Mouse (Mus musculus) heart, embryonic 13.5 days (tissue): ENCODE results near the gene F11r. TPM values are rescaled to one million over a fixed set of nuclear protein-coding genes. Genes with fewer than 3 reads are reported as not detected.
A peak's percentile ranks its signal among the peaks of the same experiment; 100 is the strongest.

Experiments used
- ATAC-seq: fragments of 200-750 bp; cut with Nextera tagmentation; 2 replicates; pipeline ENCODE4 v1.8.0; 2017; ENCODE audit warnings: moderate TSS enrichment; ENCODE audit not compliant: insufficient number of reproducible peaks, low FRiP score, low TSS enrichment; ENCODE audit errors: extremely low read depth
- H3K27ac ChIP-seq: fragments of 300-500 bp; sonication (generic); replicated peaks from 2 replicates; pipeline ENCODE4 v1.5.1; 2015; ENCODE audit warnings: moderate library complexity, mild to moderate bottlenecking, inconsistent platforms
- H3K27me3 ChIP-seq: fragments of 300-500 bp; sonication (generic); replicated peaks from 2 replicates; pipeline ENCODE4 v1.6.1; 2015; ENCODE audit warnings: mild to moderate bottlenecking, inconsistent platforms
- H3K36me3 ChIP-seq: fragments of 300-500 bp; sonication (generic); 2 replicates; pipeline ENCODE4 v1.6.1; 2015; ENCODE audit warnings: mild to moderate bottlenecking, inconsistent platforms
- H3K4me1 ChIP-seq: fragments of 300-500 bp; sonication (generic); 2 replicates; pipeline ENCODE4 v1.6.1; 2015; ENCODE audit warnings: inconsistent platforms
- H3K4me2 ChIP-seq: fragments of 300-500 bp; sonication (generic); 2 replicates; pipeline ENCODE4 v1.6.1; 2015; ENCODE audit warnings: inconsistent platforms, mild to moderate bottlenecking, moderate library complexity
- H3K4me3 ChIP-seq: fragments of 300-500 bp; sonication (generic); 2 replicates; pipeline ENCODE4 v1.5.1; 2015; ENCODE audit warnings: moderate library complexity, mild to moderate bottlenecking, inconsistent platforms
- H3K9ac ChIP-seq: fragments of 300-500 bp; sonication (generic); 2 replicates; pipeline ENCODE4 v1.6.1; 2015; ENCODE audit warnings: inconsistent platforms, mild to moderate bottlenecking, moderate library complexity
- H3K9me3 ChIP-seq: fragments of 300-500 bp; sonication (generic); 2 replicates; pipeline ENCODE4 v1.6.1; 2016; ENCODE audit warnings: inconsistent platforms
- WGBS: fragments of 180-500 bp; shearing (Covaris S2); methylation state at CpG from one replicate; pipeline ENCODE4 v1.1.7; 2015; ENCODE audit warnings: mixed read lengths; 5-methylcytosine and 5-hydroxymethylcytosine counted together
- polyA plus RNA-seq: library from polyadenylated mRNA; unstranded; fragments of >200 nt; fragmentation: Nextera tagmentation; extraction: Ambion mirVana; gene quantifications from 2 replicates; pipeline ENCODE4 v1.2.1, GENCODE M21; 2015

Gene F11r
- polyA plus RNA-seq = 61.8 and 66.1 TPM in 2 replicates

GRCm38 (mm10) chr1:171437264-171438013, at the start of gene F11r:
TSS of gene F11r (plus strand) at chr1:171437535.
- H3K36me3 ChIP-seq = no peaks in the 10 kb centered on the region
- H3K9me3 ChIP-seq = no peaks in the 10 kb centered on the region
- ATAC-seq = peak; percentile 70
- H3K27ac ChIP-seq = peak within 1 kb of the TSS; percentile 84
- H3K4me3 ChIP-seq = peak within 1 kb of the TSS; percentile 78
- 1% methylated on average over 46 of the region's 46 CpGs for WGBS
- no peaks in the 10 kb centered on the region for H3K27me3 ChIP-seq
- H3K9ac ChIP-seq = peak within 1 kb of the TSS; percentile 90
- peak within 1 kb of the TSS; percentile 74 for H3K4me2 ChIP-seq
- peaks cover 51% of the 10 kb centered on the region for H3K4me1 ChIP-seq

DNA sequence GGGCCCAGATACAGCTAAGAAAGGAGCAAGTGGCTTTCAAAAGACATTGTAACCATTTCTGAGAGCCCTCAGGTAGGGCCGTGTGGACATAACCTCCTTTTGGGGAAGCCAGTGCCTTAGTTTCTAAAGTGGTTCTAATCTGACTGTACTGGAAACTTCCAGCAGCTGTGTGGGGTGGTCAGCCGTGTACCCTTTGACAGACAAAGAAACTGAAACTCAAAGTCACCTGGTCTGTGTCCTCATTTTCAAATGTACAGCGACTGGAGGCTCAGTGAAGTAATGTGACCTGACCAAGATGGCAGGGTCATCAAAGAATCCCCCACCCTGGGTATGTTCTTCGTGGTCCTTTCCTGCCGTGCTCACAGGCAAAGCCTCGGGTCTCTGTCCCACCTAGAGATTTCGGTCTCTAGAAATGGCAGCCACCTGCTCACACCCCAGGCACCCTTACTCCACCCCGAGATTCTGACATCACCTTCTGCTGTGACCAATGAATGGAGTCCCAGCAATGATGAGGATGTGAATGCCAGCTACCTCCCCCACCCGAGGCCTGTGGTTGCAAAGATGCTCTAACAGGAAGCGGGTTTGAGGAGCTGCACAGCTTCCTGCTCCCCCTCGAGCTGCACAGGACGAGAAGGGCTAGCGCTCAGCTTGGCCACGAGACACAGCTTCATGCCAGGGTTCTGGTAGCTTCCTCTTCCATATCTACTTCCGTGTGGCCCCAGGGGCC, 48.8 kb upstream of the F11r start, which contains the start of gene Arhgap30:
Gene Arhgap30 (plus strand): TSS at position 579 of the 727 bp plus-strand sequence.
- 64% methylated on average over 15 of the region's 15 CpGs for WGBS
- Histone ChIP-seq H3K9me3 (no peaks in the 10 kb centered on the region), H3K9ac (no peak within 1 kb of the TSS), H3K4me2 (no peak within 1 kb of the TSS), H3K4me1 (no peaks in the 10 kb centered on the region), H3K4me3 (0 out of 2 replicates have a peak within 1 kb of the TSS, but pooled peaks have one; percentile 6), H3K27me3 (peaks cover 15% of the 10 kb centered on the region), H3K36me3 (no peaks in the 10 kb centered on the region), H3K27ac (no peak within 1 kb of the TSS)
- no peak for ATAC-seq

DNA sequence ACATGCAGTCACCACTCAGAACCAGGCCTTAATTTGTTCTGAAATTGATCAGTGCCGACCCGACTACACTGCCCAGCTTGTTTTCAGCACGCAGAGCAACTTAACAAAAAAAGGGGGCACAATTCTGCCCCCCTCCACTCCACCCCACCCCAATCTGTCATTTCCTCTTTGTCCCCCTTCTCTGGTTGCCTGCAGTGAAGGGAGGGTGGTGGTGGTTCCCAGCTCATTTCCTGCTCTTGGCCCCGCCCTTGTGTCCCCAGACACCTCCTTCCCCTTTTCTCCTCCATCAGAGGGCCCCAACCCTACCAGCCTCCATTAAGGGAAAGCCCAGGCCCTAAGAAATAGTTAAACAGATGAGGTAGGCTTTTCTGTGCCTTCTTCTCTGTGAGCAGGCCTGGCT, 47.2 kb upstream of the F11r start:
- Histone ChIP-seq H3K9ac (no peak overlapping the region), H3K4me1 (no peaks in the 10 kb centered on the region), H3K4me2 (no peak overlapping the region), H3K9me3 (no peaks in the 10 kb centered on the region), H3K36me3 (no peaks in the 10 kb centered on the region), H3K4me3 (no peak overlapping the region), H3K27ac (no peak overlapping the region), H3K27me3 (0 out of 2 replicates have a peak, but pooled peaks cover 12% of the 10 kb centered on the region)
- 84% methylated on average over 4 of the region's 4 CpGs for WGBS
- no peak for ATAC-seq

- no peak overlapping the region for H3K4me2 ChIP-seq
- ATAC-seq = no peak
- 84% methylated on average over 4 of the region's 4 CpGs for WGBS
These were observed 35.5 kb upstream of the F11r start for GRCm38 (mm10) chr1:171401821-171402220.

DNA sequence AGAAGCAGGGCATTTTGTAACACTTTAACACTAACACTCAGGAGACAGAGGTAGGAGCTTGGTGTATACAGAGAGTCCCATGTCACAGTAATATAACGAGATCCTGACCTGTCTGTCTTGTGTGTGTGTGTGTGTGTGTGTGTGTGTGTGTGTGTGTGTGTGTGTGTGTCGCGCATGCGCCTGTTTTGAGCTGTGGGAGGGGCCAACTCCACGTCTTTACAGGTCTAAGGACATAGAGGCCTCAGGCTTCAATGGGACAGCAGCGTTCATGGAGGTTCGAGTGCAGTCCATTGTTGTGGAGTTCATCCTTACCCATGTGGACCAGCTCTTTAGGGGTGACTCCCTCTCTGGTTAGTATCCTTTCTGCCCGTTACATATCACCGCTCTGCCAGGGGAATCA, 34.3 kb upstream of the F11r start:
- no peak overlapping the region for H3K27ac ChIP-seq
- 77% methylated on average over 8 of the region's 9 CpGs for WGBS
- H3K36me3 ChIP-seq = no peaks in the 10 kb centered on the region
- no peaks in the 10 kb centered on the region for H3K4me1 ChIP-seq
- H3K4me2 ChIP-seq = no peak overlapping the region
- H3K9ac ChIP-seq = no peak overlapping the region
- H3K27me3 ChIP-seq = peaks cover 8% of the 10 kb centered on the region; the same call in 1 of the 2 replicates
- ATAC-seq = no peak
- no peaks in the 10 kb centered on the region for H3K9me3 ChIP-seq
- no peak overlapping the region for H3K4me3 ChIP-seq

More at GRCm38 (mm10) chr1:171401821-171402220, 35.5 kb upstream of the F11r start:
- no peak overlapping the region for H3K27ac ChIP-seq
- no peak overlapping the region for H3K4me3 ChIP-seq
- H3K9me3 ChIP-seq = no peaks in the 10 kb centered on the region
- no peaks in the 10 kb centered on the region for H3K36me3 ChIP-seq
- no peak overlapping the region for H3K9ac ChIP-seq
- H3K4me1 ChIP-seq = no peaks in the 10 kb centered on the region
- no peaks in the 10 kb centered on the region for H3K27me3 ChIP-seq

GRCm38 (mm10) chr1:171407263-171407662, 30.1 kb upstream of the F11r start:
- Histone ChIP-seq H3K36me3 (no peaks in the 10 kb centered on the region), H3K9ac (no peak overlapping the region), H3K9me3 (no peaks in the 10 kb centered on the region), H3K4me2 (no peak overlapping the region), H3K27ac (no peak overlapping the region), H3K4me1 (0 out of 2 replicates have a peak, but pooled peaks cover under 1% of the 10 kb centered on the region), H3K4me3 (no peak overlapping the region), H3K27me3 (peaks cover 22% of the 10 kb centered on the region)
- ATAC-seq = no peak
- WGBS = 71% methylated on average over 5 of the region's 5 CpGs

DNA sequence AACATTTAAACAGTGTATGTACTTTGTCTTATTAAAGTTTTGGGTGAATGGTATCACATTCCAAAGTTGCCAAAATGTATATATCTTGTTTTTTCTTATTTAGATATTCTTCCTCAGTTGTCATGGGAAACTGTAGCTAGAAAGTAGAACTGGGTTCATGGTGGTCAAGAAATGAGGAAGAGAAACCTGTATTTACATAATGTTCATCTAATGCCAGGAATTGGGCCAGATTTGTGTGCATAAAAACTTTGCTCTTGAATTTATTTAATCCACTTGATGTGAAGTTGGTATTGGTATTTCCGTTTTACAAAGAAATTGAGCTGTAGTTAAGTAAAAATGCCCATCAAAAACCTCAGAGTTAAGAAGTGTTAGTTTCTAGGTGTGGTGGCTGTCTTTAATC, 27.1 kb upstream of the F11r start:
- Histone ChIP-seq H3K36me3 (peaks cover 12% of the 10 kb centered on the region), H3K9me3 (no peaks in the 10 kb centered on the region), H3K27ac (no peak overlapping the region), H3K27me3 (peaks cover 22% of the 10 kb centered on the region), H3K4me2 (no peak overlapping the region), H3K9ac (no peak overlapping the region), H3K4me1 (peaks cover 24% of the 10 kb centered on the region), H3K4me3 (no peak overlapping the region)
- ATAC-seq = no peak
- 74% methylated on average over 1 of the region's 1 CpGs for WGBS

DNA sequence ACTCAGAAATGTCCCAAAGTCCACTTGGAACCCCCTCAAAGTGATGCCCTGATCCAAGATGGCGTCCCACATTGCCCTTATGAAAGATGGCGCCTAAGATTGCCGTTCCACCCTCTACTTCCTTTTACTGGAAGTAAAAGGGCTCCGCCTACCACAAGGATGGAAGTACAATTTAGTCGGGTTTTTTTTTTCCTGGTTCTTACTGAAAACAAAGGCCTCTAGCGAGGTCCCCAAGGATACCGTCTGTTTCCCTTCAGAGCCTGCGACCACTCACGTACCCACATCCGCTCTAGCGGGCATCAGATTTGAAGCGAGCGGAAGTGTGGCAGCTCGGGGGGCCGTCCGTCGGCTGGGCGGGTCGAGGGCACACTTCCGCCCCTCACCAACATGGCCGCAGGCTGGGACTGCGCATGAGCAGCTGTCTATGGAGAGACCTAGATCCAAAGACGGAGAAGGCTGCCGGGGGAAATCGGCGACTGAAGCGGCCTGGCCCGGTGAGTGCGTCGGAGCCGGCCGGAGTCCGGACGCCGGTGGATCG, 26.3 kb upstream of the F11r start, which contains the start of gene Usf1:
Gene Usf1 (plus strand): TSS at position 367 of the 538 bp plus-strand sequence.
- WGBS = under 1% methylated on average over 36 of the region's 36 CpGs
- Histone ChIP-seq H3K36me3 (peaks cover 20% of the 10 kb centered on the region), H3K4me2 (peak within 1 kb of the TSS; percentile 73), H3K27me3 (peaks cover 22% of the 10 kb centered on the region), H3K4me3 (peak within 1 kb of the TSS; percentile 98), H3K9ac (peak within 1 kb of the TSS; percentile 99), H3K4me1 (peaks cover 24% of the 10 kb centered on the region), H3K27ac (peak within 1 kb of the TSS; percentile 92), H3K9me3 (no peaks in the 10 kb centered on the region)
- ATAC-seq = peak; percentile 90

GRCm38 (mm10) chr1:171411492-171411941, 25.8 kb upstream of the F11r start:
- Histone ChIP-seq H3K36me3 (peaks cover 25% of the 10 kb centered on the region), H3K4me2 (peak overlapping the region; percentile 73), H3K4me1 (peaks cover 24% of the 10 kb centered on the region), H3K9ac (peak overlapping the region; percentile 99), H3K27me3 (peaks cover 22% of the 10 kb centered on the region), H3K9me3 (no peaks in the 10 kb centered on the region), H3K27ac (peak overlapping the region; percentile 92), H3K4me3 (peak overlapping the region; percentile 98)
- under 1% methylated on average over 39 of the region's 39 CpGs for WGBS
- ATAC-seq = peak; percentile 41; the same call in 1 of the 2 replicates

DNA sequence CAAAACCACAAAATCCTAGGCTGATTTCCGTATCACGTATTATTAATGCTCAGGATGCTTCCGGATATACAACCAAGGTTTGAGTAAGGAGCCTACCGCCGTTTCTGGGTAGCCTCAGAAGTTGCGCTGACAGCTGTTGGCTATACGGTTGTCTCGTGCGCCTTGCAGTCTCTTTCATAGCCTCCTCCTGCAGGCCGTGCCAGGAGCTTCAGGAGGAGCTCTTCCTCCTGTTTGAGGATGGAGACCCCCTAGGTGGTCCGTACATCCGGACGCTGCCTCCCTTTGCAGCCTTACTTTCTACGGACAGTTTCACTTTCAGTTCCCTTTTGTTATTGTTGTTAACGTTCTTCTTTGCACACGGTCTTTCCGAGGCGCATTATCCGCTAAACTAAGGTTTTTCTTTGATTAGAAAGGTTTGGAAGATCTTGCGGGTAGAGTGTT, 25.3 kb upstream of the F11r start:
- Histone ChIP-seq H3K9me3 (no peaks in the 10 kb centered on the region), H3K4me3 (peak overlapping the region; percentile 98), H3K36me3 (peaks cover 30% of the 10 kb centered on the region), H3K4me2 (peak overlapping the region; percentile 73), H3K27me3 (peaks cover 22% of the 10 kb centered on the region), H3K27ac (peak overlapping the region; percentile 92), H3K4me1 (peaks cover 24% of the 10 kb centered on the region), H3K9ac (peak overlapping the region; percentile 99)
- WGBS = under 1% methylated on average over 20 of the region's 20 CpGs
- no peak for ATAC-seq

- H3K4me2 ChIP-seq = peak overlapping the region; percentile 73
- peaks cover 20% of the 10 kb centered on the region for H3K27me3 ChIP-seq
- 54% methylated on average over 3 of the region's 3 CpGs for WGBS
- ATAC-seq = no peak
- peak overlapping the region; percentile 99 for H3K9ac ChIP-seq
- H3K36me3 ChIP-seq = peaks cover 34% of the 10 kb centered on the region
- peaks cover 24% of the 10 kb centered on the region for H3K4me1 ChIP-seq
- H3K4me3 ChIP-seq = peak overlapping the region; percentile 98
- no peaks in the 10 kb centered on the region for H3K9me3 ChIP-seq
- peak overlapping the region; percentile 92 for H3K27ac ChIP-seq
These were observed 24.9 kb upstream of the F11r start for GRCm38 (mm10) chr1:171412446-171412845.
